Mouse (Mus musculus) thymus, adult 2 months (tissue): ENCODE measurements at regions not wholly inside any gene's neighbourhood (a gene's known extent, or its start where the extent isn't known, plus 50 kb on each side); places are given as distances from the start of the nearest gene placed in this dataset.

Experiments used
- DNase-seq: peaks from one replicate; pipeline ENCODE4 v3.0.0; 2021
- H3K27ac ChIP-seq: fragments of 200-500 bp; 2 replicates; pipeline ENCODE4 v1.5.1; 2012; ENCODE audit warnings: low read length, control low read depth; ENCODE audit not compliant: control insufficient read depth, insufficient read depth
- H3K27me3 ChIP-seq: fragments of 200-500 bp; 2 replicates; pipeline ENCODE4 v1.6.1; 2012; ENCODE audit warnings: mild to moderate bottlenecking, low read length, moderate library complexity, mixed read lengths; ENCODE audit not compliant: control insufficient read depth, insufficient read depth
- H3K36me3 ChIP-seq: fragments of 200-500 bp; 2 replicates; pipeline ENCODE4 v1.6.1; 2012; ENCODE audit warnings: mild to moderate bottlenecking, low read length, moderate library complexity; ENCODE audit not compliant: control insufficient read depth, insufficient read depth
- H3K4me1 ChIP-seq: fragments of 200-500 bp; replicated peaks from 2 replicates; pipeline ENCODE4 v1.6.1; 2012; ENCODE audit warnings: low read length; ENCODE audit not compliant: control insufficient read depth, insufficient read depth
- H3K4me3 ChIP-seq: fragments of 200-500 bp; 2 replicates; pipeline ENCODE4 v1.5.1; 2012; ENCODE audit warnings: mild to moderate bottlenecking, low read length, control low read depth, moderate library complexity; ENCODE audit not compliant: control insufficient read depth, insufficient read depth
- CTCF ChIP-seq: fragments of 200-500 bp; IDR thresholded peaks from 2 replicates; pipeline ENCODE4 v1.5.1; 2012; ENCODE audit warnings: mild to moderate bottlenecking, control low read depth, low read length, moderate library complexity, borderline replicate concordance; ENCODE audit not compliant: control insufficient read depth, poor library complexity, insufficient read depth; ENCODE audit errors: extremely low read depth
- POLR2A ChIP-seq: fragments of 200-500 bp; IDR thresholded peaks from 2 replicates; pipeline ENCODE4 v1.6.1; 2012; ENCODE audit warnings: mild to moderate bottlenecking, low read length, control low read depth, moderate library complexity; ENCODE audit not compliant: control insufficient read depth, poor library complexity, insufficient read depth; ENCODE audit errors: extremely low read depth
- WGBS: fragments of 180-500 bp; shearing (Covaris S2); methylation state at CpG from one replicate; pipeline ENCODE4 v1.1.7; 2018; 5-methylcytosine and 5-hydroxymethylcytosine counted together

DNA sequence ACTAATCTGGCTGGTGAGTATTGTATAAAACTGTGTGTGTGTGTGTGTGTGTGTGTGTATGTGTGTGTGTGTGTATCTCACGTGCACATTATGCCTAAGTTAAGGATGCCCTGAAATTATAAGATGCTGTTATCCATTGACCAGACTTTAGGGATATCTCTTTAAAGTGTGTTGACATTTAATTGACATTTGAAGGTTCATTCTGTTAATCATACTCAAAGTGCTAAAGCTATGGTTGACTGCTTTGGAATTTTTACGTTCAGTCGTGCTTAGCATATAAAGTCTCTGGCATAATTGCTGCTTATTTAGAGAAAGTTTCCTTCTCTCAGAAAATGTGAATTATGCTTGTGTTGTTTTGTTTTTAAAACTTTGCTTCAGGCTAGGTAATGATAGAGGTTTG is 135.9 kb downstream of the Ogfrl1 start:
- Histone ChIP-seq H3K4me3 (no peak overlapping the region), H3K27ac (no peak overlapping the region), H3K36me3 (no peaks in the 10 kb centered on the region), H3K4me1 (no peaks in the 10 kb centered on the region), H3K27me3 (peaks cover 3% of the 10 kb centered on the region; the same call in 1 of the 2 replicates)
- no peak for DNase-seq
- TF ChIP-seq CTCF (no peak), POLR2A (no peak)
- WGBS = 89% methylated on average over 3 of the region's 3 CpGs

GRCm38 (mm10) chr1:23257306-23257895 is 140.2 kb downstream of the Ogfrl1 start:
- peaks cover 3% of the 10 kb centered on the region; the same call in 1 of the 2 replicates for H3K27me3 ChIP-seq
- no peak for DNase-seq
- 46% methylated on average over 10 of the region's 10 CpGs for WGBS
- no peak overlapping the region for H3K4me3 ChIP-seq
- peaks cover 3% of the 10 kb centered on the region; the same call in 1 of the 2 replicates for H3K4me1 ChIP-seq
- H3K27ac ChIP-seq = no peak overlapping the region
- TF ChIP-seq POLR2A (no peak), CTCF (no peak)
- no peaks in the 10 kb centered on the region for H3K36me3 ChIP-seq

DNA sequence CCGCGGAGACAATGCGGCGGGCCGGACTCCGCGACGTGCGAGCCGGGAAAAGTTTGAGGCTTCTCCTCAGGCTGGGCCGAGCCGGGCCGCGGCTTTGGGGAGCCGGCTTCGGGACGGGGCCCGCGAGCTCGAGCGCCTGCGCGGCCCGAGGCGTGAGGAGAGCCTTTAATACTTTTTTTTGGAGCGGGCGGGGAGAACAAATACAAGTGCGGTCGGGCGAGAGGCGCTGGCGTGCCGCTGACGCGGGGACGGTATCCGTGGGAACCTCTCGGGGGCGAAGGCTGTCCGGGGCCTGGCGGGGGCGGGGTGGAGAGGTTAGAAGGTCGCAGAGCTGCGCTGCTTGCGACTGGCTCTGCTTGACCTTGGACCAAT is 141.0 kb downstream of the Ogfrl1 start:
- TF ChIP-seq POLR2A = no peak
- TF ChIP-seq CTCF = no peak
- H3K4me1 ChIP-seq = peaks cover 3% of the 10 kb centered on the region; the same call in 1 of the 2 replicates
- no peak overlapping the region for H3K27ac ChIP-seq
- peak overlapping the region; percentile 57 for H3K4me3 ChIP-seq
- H3K36me3 ChIP-seq = no peaks in the 10 kb centered on the region
- H3K27me3 ChIP-seq = peaks cover 3% of the 10 kb centered on the region; the same call in 1 of the 2 replicates
- WGBS = under 1% methylated on average over 45 of the region's 45 CpGs
- peak; percentile 14 for DNase-seq

- 2% methylated on average over 76 of the region's 80 CpGs for WGBS
- TF ChIP-seq CTCF (no peak), POLR2A (0 out of 2 replicates have a peak, but pooled peaks have one; percentile 22)
- H3K4me3 ChIP-seq = peak overlapping the region; percentile 57
- H3K4me1 ChIP-seq = peaks cover 3% of the 10 kb centered on the region; the same call in 1 of the 2 replicates
- no peaks in the 10 kb centered on the region for H3K36me3 ChIP-seq
- peaks cover 3% of the 10 kb centered on the region; the same call in 1 of the 2 replicates for H3K27me3 ChIP-seq
- DNase-seq = peak; percentile 79
- no peak overlapping the region for H3K27ac ChIP-seq
Observed at GRCm38 (mm10) chr1:23255925-23256629, 141.5 kb downstream of the Ogfrl1 start.

- WGBS = 90% methylated on average over 8 of the region's 8 CpGs
- no peak for DNase-seq
- Histone ChIP-seq H3K4me1 (peaks cover 3% of the 10 kb centered on the region; the same call in 1 of the 2 replicates), H3K36me3 (no peaks in the 10 kb centered on the region), H3K27me3 (peaks cover 3% of the 10 kb centered on the region; the same call in 1 of the 2 replicates), H3K27ac (no peak overlapping the region), H3K4me3 (no peak overlapping the region)
- TF ChIP-seq CTCF = no peak
- TF ChIP-seq POLR2A = no peak
Observed at GRCm38 (mm10) chr1:23254235-23254634, 143.3 kb downstream of the Ogfrl1 start.

DNA sequence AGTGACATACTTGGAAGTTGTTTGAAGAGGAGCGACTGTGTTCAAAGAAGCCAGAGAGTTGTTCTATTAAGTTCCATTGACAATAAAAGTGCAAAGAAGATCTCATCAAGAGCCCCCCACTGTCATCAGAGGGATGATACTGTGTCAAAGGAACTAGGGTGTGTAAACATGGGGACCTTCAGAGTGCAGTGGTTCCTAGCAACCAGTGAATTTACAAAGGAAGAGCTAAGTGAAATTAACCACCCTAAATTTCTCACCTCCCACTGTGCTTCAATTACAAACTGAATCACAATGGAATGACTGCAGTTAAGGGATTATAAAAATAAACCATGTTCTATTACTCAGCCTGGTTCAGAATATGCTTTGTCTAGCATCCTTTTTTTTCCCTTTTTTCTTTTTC is 129.5 kb upstream of the 4933415F23Rik start:
- no peaks in the 10 kb centered on the region for H3K27me3 ChIP-seq
- TF ChIP-seq POLR2A (no peak), CTCF (no peak)
- no peaks in the 10 kb centered on the region for H3K36me3 ChIP-seq
- no peak for DNase-seq
- no peak overlapping the region for H3K27ac ChIP-seq
- no peaks in the 10 kb centered on the region for H3K4me1 ChIP-seq
- WGBS = 98% methylated on average over 1 of the region's 1 CpGs
- no peak overlapping the region for H3K4me3 ChIP-seq

- Histone ChIP-seq H3K27me3 (no peaks in the 10 kb centered on the region), H3K4me3 (no peak overlapping the region), H3K36me3 (no peaks in the 10 kb centered on the region), H3K27ac (no peak overlapping the region), H3K4me1 (no peaks in the 10 kb centered on the region)
- WGBS = 83% methylated on average over 6 of the region's 6 CpGs
- TF ChIP-seq CTCF (no peak), POLR2A (no peak)
- DNase-seq = no peak
Observed at GRCm38 (mm10) chr1:23228478-23228877, 126.4 kb upstream of the 4933415F23Rik start.
